Mouse (Mus musculus) regulatory T cell (primary cell): Measurements from ENCODE around the gene Emg1.

Source experiments
- in situ Hi-C: fragments of 300-600 bp; cut with MboI, MseI; formaldehyde crosslinking; loops from one replicate; pipeline ENCODE4 v1.15.1; 2025; ENCODE audit warnings: high pct_unique_total_duplicates

Emg1 gene

DNA sequence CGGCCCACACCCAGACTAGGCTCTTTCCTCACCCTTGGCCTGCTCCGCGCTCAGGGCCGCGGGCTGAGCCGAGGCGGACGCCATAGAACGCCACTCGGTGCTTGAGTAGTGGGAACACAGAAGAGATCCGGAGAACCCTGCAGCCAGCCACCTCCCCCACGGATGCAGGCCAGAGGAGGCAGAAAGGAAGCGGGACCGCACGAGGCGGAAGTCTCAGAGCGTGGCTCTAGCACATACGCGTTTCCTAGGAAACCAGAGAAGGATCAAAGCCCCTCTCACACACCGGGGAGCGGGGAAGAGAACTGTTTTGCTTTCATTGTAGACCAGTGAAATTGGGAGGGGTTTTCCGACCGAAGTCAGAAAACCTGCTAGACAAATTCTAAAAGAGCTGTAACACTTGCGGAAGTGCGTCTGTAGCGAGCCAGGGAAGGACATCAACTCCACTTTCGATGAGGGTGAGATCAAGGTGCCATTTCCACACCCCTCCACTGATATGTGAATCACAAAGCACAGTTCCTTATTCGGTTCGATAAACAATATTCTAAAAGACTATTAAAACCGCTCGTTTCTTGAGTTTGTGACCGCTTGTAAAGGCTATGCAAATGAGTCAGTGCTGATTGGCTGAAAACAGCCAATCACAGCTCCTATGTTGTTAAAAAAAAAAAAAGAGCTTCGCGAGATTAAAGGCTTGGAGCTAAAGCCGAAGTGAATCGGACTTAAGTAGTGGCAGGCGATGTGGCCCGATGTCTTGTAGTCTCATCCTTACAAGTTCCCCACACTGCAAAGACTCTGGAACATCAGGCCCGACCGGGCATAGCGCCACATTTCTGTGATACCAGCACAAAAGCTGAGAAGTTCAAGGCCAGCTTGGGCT, 29.1 kb upstream of the Emg1 start, which contains the start of gene Grcc10:
TSS of gene Grcc10 (minus strand) at position 487 of the 874 bp plus-strand sequence.
- in situ Hi-C loops: no loop called here

DNA sequence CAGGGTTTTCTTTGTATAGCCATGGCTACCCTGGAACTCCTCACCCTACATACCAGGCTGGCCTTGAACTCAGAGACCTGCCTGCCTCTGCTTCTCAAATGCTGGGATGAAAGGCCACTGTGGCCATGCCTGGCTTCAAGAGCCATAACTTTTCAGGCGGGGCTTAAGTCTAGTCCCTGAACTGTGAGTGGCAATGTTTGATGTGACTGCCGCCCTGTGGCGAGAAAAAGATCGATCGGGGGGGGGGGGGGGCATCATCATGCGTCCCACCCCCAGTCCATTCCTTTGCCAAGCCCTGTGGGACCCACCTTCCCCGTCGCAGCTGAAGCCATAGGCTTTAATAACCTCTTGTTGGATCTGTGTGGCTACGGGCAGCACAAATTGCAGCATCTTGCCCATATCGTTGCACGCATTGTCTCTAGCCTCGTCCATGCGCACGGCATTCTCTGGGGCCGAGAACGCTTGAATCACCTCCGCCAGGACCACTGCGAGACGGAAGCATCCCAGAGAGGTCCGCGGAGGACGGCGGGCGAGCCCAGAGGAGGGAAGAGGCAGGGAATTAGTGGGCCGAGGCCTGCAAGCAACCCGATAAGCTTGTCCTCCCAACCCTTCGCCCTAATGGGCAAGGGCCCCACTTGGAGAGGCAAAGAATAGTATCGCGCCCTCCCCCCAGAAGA, 28.4 kb upstream of the Emg1 start:
- in situ Hi-C loops: no loop called here

DNA sequence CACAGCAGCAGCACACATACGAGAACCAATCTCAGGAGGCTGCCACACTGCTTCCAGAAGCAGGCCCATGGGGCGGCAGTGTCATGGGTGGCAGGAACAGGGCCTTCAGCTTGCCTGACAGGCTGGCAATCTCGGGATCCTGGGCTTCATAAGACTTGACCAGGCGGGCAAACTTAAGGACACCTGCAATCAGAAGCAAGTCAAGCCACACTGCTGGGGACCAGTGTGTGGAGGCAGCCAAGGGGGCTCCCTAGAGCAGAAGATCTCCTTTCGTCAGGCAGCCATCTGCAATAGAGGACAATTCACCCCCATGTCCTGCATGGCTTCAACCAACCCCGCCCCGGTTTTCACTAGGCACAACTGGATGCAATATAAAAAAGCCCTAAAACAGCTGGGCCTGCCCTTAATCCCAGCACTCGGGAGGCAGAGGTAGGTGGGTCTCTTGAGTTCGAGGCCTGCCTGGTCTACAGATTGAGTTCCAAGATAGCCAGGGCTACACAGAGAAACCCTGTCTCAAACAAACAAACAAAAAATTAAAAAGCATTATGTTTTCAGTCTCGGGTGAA, 27.3 kb upstream of the Emg1 start:
- in situ Hi-C loops: loop anchor here (10.0 kb wide), 1 partner anchor 1915 kb away; no protein-coding TSS in a partner anchor

DNA sequence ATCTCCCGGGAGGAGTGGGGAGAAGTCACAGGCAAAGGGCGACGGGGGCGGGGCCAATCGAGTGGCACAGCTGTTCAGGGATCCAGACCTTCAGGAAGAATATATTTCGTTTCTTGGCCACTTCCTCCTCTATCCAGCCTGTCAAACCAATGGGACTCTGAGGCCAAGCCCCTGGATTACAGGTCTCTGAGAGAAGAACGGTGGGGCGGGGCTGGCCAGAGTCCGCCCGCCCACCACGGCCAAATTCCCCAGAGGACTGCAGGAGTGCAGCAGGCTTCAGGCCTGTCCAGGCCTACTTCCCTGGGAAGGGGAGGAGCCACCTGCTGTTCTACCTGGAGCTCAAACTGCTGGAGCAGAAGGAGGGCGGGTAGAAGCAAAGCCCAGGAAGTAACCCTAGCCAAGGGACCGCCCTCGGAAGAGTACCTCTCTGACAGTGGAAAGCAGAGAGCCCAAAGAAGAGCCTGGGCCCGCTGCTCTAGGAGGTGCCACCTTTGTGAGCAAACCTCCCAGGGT, 26.6 kb upstream of the Emg1 start, which contains the start of gene Ptpn6:
TSS of gene Ptpn6 (minus strand) at position 204 of the 513 bp plus-strand sequence.
- in situ Hi-C loops: loop anchor here (10.0 kb wide), 1 partner anchor 1914 kb away; no protein-coding TSS in a partner anchor

DNA sequence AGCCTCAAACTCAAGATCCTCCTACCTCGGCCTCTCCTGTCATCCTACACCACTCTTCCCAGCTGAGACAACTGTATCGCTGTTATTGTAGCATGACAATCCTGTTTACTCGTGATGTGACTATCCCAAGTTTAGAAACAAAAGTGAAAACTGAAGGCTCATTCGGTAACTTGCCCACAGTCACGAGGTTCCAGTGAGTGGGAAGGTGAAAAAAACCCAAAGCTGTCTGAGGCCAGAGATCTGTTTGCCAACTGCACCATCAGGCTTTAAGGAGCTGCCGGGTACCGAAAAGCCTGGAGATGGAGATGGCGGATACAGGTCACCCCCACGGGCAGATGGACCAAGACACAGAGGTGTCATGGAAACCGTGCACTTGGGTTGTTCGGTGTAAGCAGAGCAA, 25.1 kb upstream of the Emg1 start:
- in situ Hi-C loops: loop anchor here (10.0 kb wide), 1 partner anchor 1912 kb away; no protein-coding TSS in a partner anchor

DNA sequence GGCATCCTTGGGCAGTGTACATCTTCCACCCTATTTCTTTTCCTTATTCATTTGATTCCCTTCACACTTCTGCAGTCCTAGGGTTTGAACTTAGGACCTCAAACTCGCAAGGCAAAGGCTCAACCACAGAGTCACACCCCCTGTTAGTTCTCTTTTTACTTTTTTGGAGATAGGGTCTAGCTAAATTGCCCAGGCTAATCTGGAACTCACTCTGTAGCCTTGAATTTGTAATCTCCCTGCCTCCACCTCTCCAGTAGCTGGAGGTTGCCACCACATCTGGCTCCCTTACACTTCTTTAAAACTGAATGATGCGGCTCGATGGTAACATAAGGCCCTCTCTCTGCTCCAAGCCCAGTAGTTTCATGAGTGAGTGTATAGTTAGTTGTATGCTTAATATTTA, 22.4 kb upstream of the Emg1 start:
- in situ Hi-C loops: loop anchor here (10.0 kb wide), 1 partner anchor 1910 kb away; no protein-coding TSS in a partner anchor

DNA sequence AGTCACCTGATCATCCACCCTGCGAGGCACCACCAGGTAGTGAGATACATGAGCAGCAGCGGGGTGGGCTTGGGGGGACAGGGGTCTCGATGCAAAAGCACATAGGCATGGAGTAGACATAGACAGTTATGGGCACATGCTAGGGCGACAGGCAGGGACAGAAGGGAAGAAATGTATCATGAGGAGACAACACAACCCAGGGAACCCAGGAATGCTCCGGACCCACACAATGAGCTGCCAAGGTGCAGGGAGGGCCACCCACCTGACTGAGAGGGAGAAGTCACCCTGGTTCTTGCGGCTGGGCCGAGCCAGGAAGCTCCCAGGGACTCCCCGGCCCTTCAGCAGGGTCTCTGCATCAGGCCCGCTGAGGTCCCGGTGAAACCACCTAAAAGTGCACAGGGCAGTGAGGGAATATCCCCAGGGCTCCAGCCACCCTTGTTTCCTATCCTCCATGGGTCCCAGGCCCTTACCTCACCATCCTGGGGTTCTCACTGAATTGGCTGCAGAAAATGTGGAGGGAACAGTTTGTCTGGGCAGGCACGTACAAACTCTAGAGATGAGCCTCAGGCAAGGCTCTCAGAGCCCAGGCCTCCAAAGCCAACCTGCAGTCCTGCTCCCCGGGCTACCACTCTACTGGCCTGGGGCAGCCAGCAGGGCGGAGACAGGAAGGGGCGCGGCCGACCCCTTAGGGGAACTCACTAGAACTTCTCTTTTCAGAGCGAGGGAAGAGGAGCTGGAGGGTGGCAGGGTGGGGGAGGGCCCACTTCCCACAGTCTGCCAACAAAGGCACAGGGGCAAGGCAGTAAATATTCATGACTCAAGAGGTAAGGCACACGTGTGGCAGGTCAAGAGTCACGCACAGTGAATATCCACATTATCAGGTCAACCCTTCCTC, 20.7 kb upstream of the Emg1 start:
- in situ Hi-C loops: loop anchor here (10.0 kb wide), 1 partner anchor 1908 kb away; no protein-coding TSS in a partner anchor

DNA sequence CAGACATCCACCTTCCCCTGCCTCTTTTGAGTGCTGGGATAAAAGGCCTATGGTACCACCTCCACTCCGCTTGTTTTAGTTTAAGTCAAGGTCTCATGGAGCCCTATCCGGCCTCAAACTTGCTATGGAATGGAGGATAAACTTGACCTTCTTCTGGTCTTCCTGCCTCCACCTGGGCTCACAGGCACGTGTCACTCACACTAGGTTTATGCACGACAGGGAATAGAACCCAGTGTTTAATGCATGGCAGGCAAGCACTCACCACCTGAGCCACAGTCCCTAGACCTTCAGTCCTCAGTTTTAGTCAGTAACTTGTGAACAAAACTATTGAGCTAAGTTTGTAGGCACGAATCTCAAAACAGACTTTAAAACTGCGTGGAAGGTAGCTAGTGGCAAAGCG, 19.1 kb upstream of the Emg1 start:
- in situ Hi-C loops: loop anchor here (10.0 kb wide), 1 partner anchor 1906 kb away; no protein-coding TSS in a partner anchor

DNA sequence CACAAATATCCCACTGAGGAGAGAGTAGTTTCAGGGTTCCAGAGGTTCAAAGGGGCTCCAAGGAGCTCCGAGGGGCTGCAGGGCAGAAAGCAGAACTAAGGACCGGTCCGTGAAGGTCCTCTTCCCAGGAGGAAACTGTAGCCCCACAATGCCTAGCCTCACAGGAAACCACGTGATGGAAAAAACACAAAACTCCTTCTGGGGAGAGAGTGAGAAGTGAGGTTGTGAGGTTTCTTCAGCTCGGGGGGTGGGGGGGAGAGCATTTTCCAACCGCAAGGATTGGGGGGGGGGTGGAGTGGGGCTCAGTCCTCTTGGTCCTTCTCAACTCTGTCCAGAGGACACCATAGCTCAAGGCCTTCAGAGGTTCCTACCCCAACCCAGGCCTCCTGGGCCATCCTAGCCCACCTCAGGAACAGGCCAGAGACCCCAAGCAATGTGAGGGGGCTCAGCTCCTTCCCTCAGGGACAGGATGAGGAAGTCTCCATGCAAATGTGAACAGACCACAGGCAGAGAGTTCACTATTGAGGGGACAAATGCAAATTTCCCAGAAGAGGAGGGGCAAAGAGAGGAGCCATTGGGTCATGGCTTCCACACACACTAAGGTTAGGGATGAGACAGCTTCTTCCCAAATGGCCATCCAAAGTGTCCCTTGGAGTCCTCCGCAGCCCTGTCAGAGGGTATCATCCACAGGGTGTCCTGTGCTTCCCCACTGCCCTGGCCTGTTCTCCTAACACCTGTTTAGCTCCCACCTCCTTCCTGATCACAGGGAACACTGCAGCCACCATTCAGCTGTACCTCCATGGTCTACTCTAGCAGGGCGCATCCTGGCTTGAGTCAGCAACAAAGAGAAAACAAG, 18.1 kb upstream of the Emg1 start:
- in situ Hi-C loops: loop anchor here (10.0 kb wide), 1 partner anchor 1905 kb away; no protein-coding TSS in a partner anchor

DNA sequence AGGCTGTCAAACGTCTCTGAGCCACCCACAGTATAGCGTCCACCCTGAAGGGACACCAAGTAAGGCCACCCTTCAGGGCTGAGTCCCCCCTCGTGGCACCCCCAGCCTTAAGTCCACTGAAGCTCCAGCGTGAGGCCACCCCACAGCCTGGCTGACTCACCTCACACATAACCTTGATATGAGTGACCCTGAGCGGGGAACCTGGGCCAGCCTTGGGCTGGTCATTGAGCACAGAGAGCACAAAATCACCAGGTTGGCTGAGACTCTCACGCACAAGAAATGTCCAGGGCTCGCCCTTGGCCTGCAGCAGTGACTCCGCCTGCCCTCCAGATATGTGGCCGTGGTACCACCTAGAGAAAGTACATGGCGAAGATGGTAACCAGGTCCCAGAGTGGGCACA, 16.6 kb upstream of the Emg1 start:
- in situ Hi-C loops: no loop called here

DNA sequence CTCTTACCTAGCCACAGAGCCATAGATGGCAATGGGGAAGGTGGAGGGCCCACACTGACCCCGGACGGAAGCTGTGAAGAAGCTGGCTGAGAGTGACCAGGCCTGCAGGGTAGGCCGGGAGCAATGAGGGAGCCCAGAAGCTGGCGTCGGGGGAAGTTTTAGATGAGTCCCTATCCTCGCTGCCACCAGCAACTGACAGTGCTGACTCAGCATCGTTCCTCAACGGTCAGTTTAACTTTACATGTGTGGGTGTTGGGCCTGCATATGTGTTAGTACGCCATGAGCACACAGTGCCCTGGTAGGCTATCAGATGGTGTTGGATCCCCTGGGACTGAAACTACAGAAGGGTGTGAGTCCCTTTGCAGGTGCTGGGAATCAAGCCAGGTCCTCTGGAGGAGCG, 12.5 kb upstream of the Emg1 start:
- in situ Hi-C loops: no loop called here

DNA sequence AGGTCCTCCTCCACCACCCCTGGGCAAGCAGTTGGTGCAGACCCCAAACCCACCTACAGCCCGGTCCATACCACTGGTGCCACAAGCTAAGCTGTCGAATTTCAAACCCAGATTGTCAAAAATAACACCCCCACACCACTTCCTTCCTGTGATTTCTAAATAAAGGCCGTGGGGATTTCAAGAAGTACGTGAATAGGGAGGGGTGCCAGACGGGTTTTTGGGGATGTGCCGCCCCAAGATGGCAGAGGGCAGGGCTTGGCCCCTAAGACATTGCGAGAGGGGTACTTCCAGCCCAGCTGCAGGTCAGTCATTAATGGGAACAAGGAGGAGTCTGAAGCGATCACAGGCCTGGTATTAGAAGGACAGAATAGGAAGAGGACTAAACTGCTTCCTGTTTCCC, 11.6 kb upstream of the Emg1 start:
- in situ Hi-C loops: no loop called here

DNA sequence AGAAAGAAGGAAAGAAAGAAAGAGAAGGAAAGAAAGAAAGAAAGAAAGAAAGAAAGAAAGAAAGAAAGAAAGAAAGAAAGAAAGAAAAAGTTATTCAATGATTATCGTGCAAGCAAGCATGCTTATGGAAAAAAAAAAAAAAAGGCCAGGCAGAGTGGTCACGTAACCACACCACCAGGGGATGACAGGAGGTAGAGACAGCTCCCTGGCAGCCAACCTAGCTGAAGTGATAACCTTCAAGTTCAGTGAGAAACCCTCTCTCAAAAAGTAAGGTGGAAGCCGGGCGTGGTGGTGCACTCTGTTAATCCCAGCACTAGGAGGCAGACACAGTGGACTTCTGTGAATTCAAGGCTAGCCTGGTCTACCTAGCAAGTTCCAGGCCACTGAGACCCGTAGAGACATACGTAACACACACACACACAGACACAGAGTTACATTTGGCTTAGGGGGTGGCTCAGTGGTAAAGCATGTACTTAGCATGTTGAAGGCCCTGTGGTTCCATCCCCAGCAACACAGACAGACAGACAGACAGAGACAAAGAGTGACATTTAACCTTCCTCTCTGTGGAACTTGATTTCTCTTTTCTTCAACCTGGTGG, 11.0 kb upstream of the Emg1 start:
- in situ Hi-C loops: no loop called here

DNA sequence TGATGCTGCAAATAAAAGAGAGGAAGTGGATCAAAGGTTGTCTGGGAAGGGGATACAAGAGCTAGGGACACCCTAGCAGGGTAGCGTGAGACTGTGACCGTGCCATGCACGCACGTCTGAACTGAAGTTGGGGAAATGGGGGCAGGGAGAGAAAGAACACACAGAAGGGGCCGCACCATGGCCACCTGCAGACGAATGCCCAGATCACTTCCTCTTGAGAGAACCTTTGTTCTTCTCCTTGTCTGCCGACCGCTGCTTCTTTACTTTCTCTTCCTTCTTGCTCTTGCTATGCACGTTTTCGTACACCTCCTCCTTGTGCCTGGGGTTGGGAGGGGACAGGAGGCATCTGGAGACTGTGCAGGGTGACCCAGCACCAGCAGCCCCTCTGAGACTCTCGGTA, 8.9 kb upstream of the Emg1 start:
- in situ Hi-C loops: no loop called here

DNA sequence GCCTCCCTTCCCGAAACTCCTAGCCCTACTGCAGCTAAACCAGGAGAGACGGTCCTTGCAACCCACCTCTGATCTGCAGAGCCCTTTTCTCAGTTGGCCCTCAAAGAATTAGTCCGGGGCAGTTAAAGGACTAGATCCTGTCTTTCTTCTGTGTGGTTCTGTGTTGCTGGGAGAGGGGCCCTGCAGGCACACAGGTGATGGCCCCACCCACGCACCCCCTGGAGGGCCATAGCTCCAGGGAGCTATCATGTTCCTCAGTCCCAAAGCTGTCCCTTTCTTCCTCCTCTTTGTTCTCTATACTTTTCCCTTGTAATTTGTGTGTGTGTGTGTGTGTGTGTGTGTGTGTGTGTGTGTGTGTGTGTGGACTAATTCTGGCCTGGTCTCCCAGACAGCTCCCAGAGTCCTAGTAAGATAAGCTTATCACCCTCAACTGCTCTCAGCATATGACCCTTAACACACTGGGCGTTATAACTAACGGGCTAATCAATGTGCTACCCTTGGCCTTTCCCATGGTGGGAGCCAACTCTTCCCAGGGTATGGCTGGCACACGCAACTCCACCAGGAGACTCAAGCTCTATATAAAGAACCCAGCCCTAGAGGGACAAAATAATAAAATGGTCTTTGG, 7.5 kb upstream of the Emg1 start:
- in situ Hi-C loops: no loop called here

DNA sequence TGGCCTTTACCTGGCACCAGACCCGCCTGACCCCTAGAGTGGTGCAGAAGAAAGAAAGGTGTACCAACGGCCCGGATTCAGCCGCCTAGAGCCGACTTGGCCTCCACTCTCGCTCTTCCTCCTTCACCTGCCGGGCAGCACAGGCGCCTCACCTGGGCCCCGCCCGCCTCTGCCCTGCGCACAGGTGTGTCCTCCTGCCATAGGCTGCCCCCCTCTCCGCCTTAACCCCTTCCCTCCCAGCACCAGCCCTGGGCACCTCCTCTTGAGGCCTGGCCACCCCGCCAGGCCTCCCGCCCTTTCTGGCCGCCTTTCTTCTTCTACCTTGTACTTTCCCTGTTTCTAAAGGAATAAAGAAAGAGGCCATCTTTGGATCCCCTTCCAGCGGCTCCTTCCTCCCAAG, 6.7 kb upstream of the Emg1 start:
- in situ Hi-C loops: no loop called here

DNA sequence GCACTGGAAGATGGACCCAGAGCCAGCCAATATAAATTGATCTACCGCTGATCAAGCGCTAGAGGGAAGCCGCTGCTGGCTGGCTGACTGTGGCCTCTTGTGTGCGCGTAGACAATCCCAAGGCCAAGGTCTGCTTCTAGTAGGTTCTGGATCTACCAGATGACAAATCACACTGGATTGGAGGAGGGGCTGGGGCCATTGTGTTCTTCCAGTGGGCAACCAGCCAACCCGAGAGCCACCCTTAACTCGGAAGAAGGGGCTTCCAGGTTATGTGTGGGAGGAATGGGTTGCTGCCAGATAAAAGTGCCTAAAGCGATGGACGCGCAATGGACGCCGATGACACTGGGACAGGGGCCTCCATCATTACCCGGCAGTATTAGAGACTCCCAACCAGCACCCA, 6.0 kb upstream of the Emg1 start:
- in situ Hi-C loops: no loop called here

DNA sequence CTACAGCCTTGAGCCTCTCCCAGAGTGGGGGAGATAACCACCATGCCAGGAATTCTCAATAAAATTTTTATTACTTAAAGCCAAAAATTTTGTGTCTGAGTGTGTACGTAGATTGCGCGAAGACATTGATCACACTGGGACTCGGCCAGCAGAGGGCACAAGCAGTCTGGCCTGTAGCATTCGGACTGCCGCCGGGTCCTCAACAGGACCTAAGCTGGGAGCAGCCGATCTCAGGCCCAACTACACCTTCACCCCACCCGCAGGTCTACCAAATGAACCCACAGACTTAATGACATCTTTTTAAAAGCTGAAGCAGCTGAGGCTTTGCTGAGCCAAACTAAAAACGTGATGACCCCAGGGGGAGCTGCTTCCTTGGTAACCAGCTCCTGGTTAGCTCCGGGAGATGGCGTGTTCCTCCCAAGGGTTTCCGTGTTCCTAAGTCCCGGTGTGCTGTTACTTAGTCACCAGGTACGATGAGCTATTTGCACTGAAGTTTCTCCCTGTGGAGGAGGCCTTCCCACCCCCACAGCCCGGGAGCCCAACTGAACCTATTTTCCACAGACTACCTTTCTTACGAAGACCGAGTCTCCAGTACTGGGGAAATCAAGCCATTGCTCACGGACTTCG, 5.0 kb upstream of the Emg1 start:
- in situ Hi-C loops: no loop called here
